Mouse (Mus musculus) heart, embryonic 16.5 days (tissue): ENCODE measurements around the gene Klhl23. TPM values are rescaled to one million over a fixed set of nuclear protein-coding genes. Genes with fewer than 3 reads are reported as not detected.
"Not testable (repeated sequence)": the region's sequence is repeated elsewhere in the genome, so short reads cannot be mapped to it uniquely, and the experiment has no call there.

Experiments
- ATAC-seq: fragments of 200-750 bp; cut with Nextera tagmentation; replicated peaks from 2 replicates; pipeline ENCODE4 v1.8.0; 2017; ENCODE audit warnings: moderate number of reproducible peaks; ENCODE audit not compliant: insufficient read depth, low FRiP score; ENCODE audit errors: extremely low read depth
- H3K27ac ChIP-seq: fragments of 300-500 bp; sonication (generic); 2 replicates; pipeline ENCODE4 v1.5.1; 2014; ENCODE audit warnings: mild to moderate bottlenecking, low read length, control low read depth, moderate library complexity
- H3K27me3 ChIP-seq: fragments of 300-500 bp; sonication (generic); 2 replicates; pipeline ENCODE4 v1.6.1; 2014; ENCODE audit warnings: low read length, mixed read lengths; ENCODE audit not compliant: control insufficient read depth, insufficient read depth
- H3K36me3 ChIP-seq: fragments of 300-500 bp; sonication (generic); 2 replicates; pipeline ENCODE4 v1.6.1; 2014; ENCODE audit not compliant: control insufficient read depth, insufficient read depth
- H3K4me1 ChIP-seq: fragments of 300-500 bp; sonication (generic); 2 replicates; pipeline ENCODE4 v1.6.1; 2014; ENCODE audit warnings: low read length, mixed read lengths; ENCODE audit not compliant: control insufficient read depth, insufficient read depth
- H3K4me2 ChIP-seq: fragments of 300-500 bp; sonication (generic); 2 replicates; pipeline ENCODE4 v1.6.1; 2014; ENCODE audit warnings: low read depth, mild to moderate bottlenecking, control low read depth, low read length
- H3K4me3 ChIP-seq: fragments of 300-500 bp; sonication (generic); 2 replicates; pipeline ENCODE4 v1.5.1; 2014; ENCODE audit warnings: mild to moderate bottlenecking, control low read depth, low read length
- H3K9ac ChIP-seq: fragments of 300-500 bp; sonication (generic); 2 replicates; pipeline ENCODE4 v1.6.1; 2014; ENCODE audit warnings: low read length, control low read depth
- H3K9me3 ChIP-seq: fragments of 300-500 bp; sonication (generic); replicated peaks from 2 replicates; pipeline ENCODE4 v1.6.1; 2016; ENCODE audit warnings: low read length; ENCODE audit not compliant: control insufficient read depth
- WGBS: fragments of 180-500 bp; shearing (Covaris S2); extraction: QIAGEN DNeasy Blood & Tissue Kit; methylation state at CpG from one replicate; pipeline ENCODE4 v1.1.7; 2014; 5-methylcytosine and 5-hydroxymethylcytosine counted together
- polyA plus RNA-seq: library from polyadenylated mRNA; unstranded; fragments of >200 nt; fragmentation: Nextera tagmentation; extraction: Ambion mirVana; gene quantifications from 2 replicates; pipeline ENCODE4 v1.2.1, GENCODE M21; 2015

The Klhl23 gene
- polyA plus RNA-seq, 1 experiment from 2014 or later: 57.5 TPM

- Histone ChIP-seq H3K4me3 (no peak overlapping the region), H3K4me2 (peak overlapping the region; percentile 20), H3K9ac (no peak overlapping the region), H3K27ac (no peak overlapping the region), H3K4me1 (no peaks in the 10 kb centered on the region), H3K36me3 (no peaks in the 10 kb centered on the region), H3K27me3 (no peaks in the 10 kb centered on the region), H3K9me3 (no peaks in the 10 kb centered on the region)
- peak; percentile 55 for ATAC-seq
- WGBS: 51% methylated on average over 5 of the region's 5 CpGs
These were observed 18.8 kb upstream of the Klhl23 start for GRCm38 (mm10) chr2:69802911-69803312.

- H3K4me2 ChIP-seq: no peak overlapping the region
- WGBS: 57% methylated on average over 8 of the region's 8 CpGs
These were observed 18.0 kb upstream of the Klhl23 start for GRCm38 (mm10) chr2:69803756-69804155.

GRCm38 (mm10) chr2:69804663-69805062, 17.1 kb upstream of the Klhl23 start:
- H3K4me1 ChIP-seq, H3K36me3 ChIP-seq, H3K4me3 ChIP-seq, H3K27ac ChIP-seq, ATAC-seq, H3K4me2 ChIP-seq, H3K27me3 ChIP-seq, H3K9ac ChIP-seq, H3K9me3 ChIP-seq: not testable (repeated sequence)
- 77% methylated on average over 8 of the region's 9 CpGs for WGBS

More at GRCm38 (mm10) chr2:69803756-69804155, 18.0 kb upstream of the Klhl23 start:
- ATAC-seq: no peak
- no peak overlapping the region for H3K27ac ChIP-seq
- H3K27me3 ChIP-seq: no peaks in the 10 kb centered on the region
- H3K9me3 ChIP-seq: no peaks in the 10 kb centered on the region
- no peak overlapping the region for H3K9ac ChIP-seq
- H3K4me3 ChIP-seq: no peak overlapping the region
- no peaks in the 10 kb centered on the region for H3K36me3 ChIP-seq
- no peaks in the 10 kb centered on the region for H3K4me1 ChIP-seq

GRCm38 (mm10) chr2:69810169-69810568, 11.6 kb upstream of the Klhl23 start:
- H3K36me3 ChIP-seq: no peaks in the 10 kb centered on the region
- H3K27ac ChIP-seq: no peak overlapping the region
- ATAC-seq: no peak
- WGBS: 48% methylated on average over 15 of the region's 15 CpGs
- H3K4me3 ChIP-seq: no peak overlapping the region
- 0 out of 2 replicates have a peak, but pooled peaks cover 2% of the 10 kb centered on the region for H3K9me3 ChIP-seq
- no peak overlapping the region for H3K4me2 ChIP-seq
- H3K9ac ChIP-seq: no peak overlapping the region
- H3K4me1 ChIP-seq: no peaks in the 10 kb centered on the region
- H3K27me3 ChIP-seq: no peaks in the 10 kb centered on the region

- H3K27ac ChIP-seq, ATAC-seq, H3K4me3 ChIP-seq, H3K9me3 ChIP-seq, H3K9ac ChIP-seq, H3K4me2 ChIP-seq, H3K27me3 ChIP-seq, H3K36me3 ChIP-seq, H3K4me1 ChIP-seq: not testable (repeated sequence)
- WGBS: 56% methylated on average over 7 of the region's 7 CpGs
These were observed 10.4 kb upstream of the Klhl23 start for GRCm38 (mm10) chr2:69811349-69811748.

GRCm38 (mm10) chr2:69816575-69816974, 5.2 kb upstream of the Klhl23 start:
- H3K27ac ChIP-seq: peak overlapping the region; percentile 71
- 19% methylated on average over 5 of the region's 5 CpGs for WGBS
- H3K4me3 ChIP-seq: no peak overlapping the region
- H3K27me3 ChIP-seq: no peaks in the 10 kb centered on the region
- H3K4me2 ChIP-seq: peak overlapping the region; percentile 18; the same call in 1 of the 2 replicates
- ATAC-seq: peak; percentile 71
- no peak overlapping the region for H3K9ac ChIP-seq
- H3K36me3 ChIP-seq: no peaks in the 10 kb centered on the region
- H3K9me3 ChIP-seq: 0 out of 2 replicates have a peak, but pooled peaks cover 2% of the 10 kb centered on the region
- H3K4me1 ChIP-seq: peaks cover 10% of the 10 kb centered on the region; the same call in 1 of the 2 replicates

GRCm38 (mm10) chr2:69818350-69819085, 3.2 kb upstream of the Klhl23 start:
- no peak overlapping the region for H3K4me3 ChIP-seq
- H3K4me2 ChIP-seq: no peak overlapping the region
- WGBS: 80% methylated on average over 9 of the region's 9 CpGs
- H3K9ac ChIP-seq: no peak overlapping the region
- ATAC-seq: no peak
- no peaks in the 10 kb centered on the region for H3K27me3 ChIP-seq
- H3K27ac ChIP-seq: no peak overlapping the region
- H3K36me3 ChIP-seq: no peaks in the 10 kb centered on the region
- H3K9me3 ChIP-seq: no peaks in the 10 kb centered on the region
- peaks cover 10% of the 10 kb centered on the region; the same call in 1 of the 2 replicates for H3K4me1 ChIP-seq

- Histone ChIP-seq H3K27me3 (no peaks in the 10 kb centered on the region), H3K9ac (no peak overlapping the region), H3K4me3 (no peak overlapping the region), H3K4me2 (no peak overlapping the region), H3K9me3 (no peaks in the 10 kb centered on the region), H3K4me1 (peaks cover 22% of the 10 kb centered on the region), H3K27ac (no peak overlapping the region), H3K36me3 (no peaks in the 10 kb centered on the region)
- 59% methylated on average over 1 of the region's 1 CpGs for WGBS
- no peak for ATAC-seq
These were observed 1.5 kb upstream of the Klhl23 start for GRCm38 (mm10) chr2:69820201-69820600.

- peaks cover 15% of the 10 kb centered on the region for H3K4me1 ChIP-seq
- peaks cover 7% of the 10 kb centered on the region for H3K36me3 ChIP-seq
- peak overlapping the region; percentile 90 for H3K4me3 ChIP-seq
- H3K9ac ChIP-seq: peak overlapping the region; percentile 95
- no peaks in the 10 kb centered on the region for H3K9me3 ChIP-seq
- WGBS: 0% methylated on average over 63 of the region's 80 CpGs
- H3K27me3 ChIP-seq: no peaks in the 10 kb centered on the region
- H3K4me2 ChIP-seq: peak overlapping the region; percentile 67
- H3K27ac ChIP-seq: peak overlapping the region; percentile 98
- peak; percentile 85 for ATAC-seq
These were observed 801 bp downstream of the Klhl23 start for GRCm38 (mm10) chr2:69822361-69823128.
